Mouse (Mus musculus): ENCODE results near the gene Rplp0.

DNA sequence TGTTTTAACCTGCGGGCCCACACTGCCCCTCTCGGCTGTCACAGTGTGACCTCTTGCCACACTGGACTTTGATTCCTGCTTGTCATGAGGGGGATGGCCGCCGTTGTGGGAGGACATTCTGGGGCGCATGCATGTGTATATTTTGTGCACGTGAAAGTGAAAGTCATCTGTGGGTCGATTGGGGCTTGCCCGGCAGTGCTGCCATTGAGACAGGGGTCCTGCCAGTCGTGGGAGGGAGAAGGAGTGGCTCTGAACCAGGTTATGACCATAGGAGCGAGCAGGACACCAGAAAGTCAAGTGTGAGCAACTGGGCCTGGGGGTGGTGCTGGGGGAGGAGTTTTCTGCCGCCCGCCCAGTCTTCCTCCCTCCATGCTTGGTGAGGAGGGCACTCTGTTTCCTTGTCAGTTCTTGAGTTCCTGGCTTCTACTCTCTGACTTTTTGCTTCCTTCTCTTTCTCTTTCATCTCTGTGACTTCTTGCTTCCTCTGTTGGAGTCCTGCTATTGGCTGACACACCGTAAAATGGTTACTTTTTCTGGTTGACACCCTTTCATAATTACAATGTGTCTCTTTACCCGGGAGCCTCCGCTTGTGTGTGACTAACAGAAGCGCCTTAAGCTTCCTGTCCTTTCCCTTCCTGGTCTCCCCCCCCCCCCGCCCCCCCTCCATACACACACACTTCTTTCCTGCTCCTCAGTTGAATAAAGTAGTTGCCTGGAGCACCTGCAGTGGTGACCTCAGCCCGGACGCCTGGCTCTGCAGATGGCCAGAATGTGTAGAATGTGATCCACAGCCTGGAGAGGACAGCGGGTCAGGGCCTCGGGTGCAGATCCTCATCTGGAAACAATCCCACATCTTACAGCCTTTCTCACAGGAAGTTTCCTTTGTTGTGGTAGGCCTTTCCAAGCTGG lies 37.5 kb upstream of the Rplp0 start:
- TF ChIP-seq CTCF (IDR thresholded peaks at IDR 0.05; ENCODE audit: borderline replicate concordance, control insufficient read depth, extremely low read depth, insufficient read depth, low read length, poor library complexity), result no peak
- no peak for TF ChIP-seq POLR2A (IDR thresholded peaks at IDR 0.05; ENCODE audit: control insufficient read depth, extremely low read depth, insufficient read depth, low read length, poor library complexity)
